ENCODE assay signal across 17 mouse cellular contexts in genomic region chr17:47057966-47058365, GRCm38 (mm10). TPM values are rescaled to one million over a fixed set of nuclear protein-coding genes. Genes with fewer than 3 reads are reported as not detected.
DNase-seq lines count a peak whose midpoint lies in the region; ATAC-seq and TF ChIP-seq lines count a peak whose summit lies in the region.
"Had no signal": no experiment of that assay in that cellular context is flagged by ENCODE, and none has a peak within 500 bp of the region (broad histone marks: within the 10 kb centered on the region; RNA-seq: fewer than 3 reads in every experiment).

No protein-coding gene starts in this region.

- H3K9ac ChIP-seq in midbrain, embryonic 11.5 days (ENCODE audit: low read length): no peak overlapping the region
- H3K9ac ChIP-seq in midbrain, embryonic 15.5 days: no peak overlapping the region
- H3K9ac ChIP-seq in stomach, postnatal 0 days (ENCODE audit: low read length): no peak overlapping the region
- H3K9ac ChIP-seq: embryonic facial prominence, embryonic 15.5 days; forebrain, embryonic 13.5 days; limb, embryonic 13.5 days; midbrain, embryonic 13.5 days had no signal

- no peaks in the 10 kb centered on the region for H3K27me3 ChIP-seq in kidney, adult 2 months (replicated peaks; ENCODE audit: control insufficient read depth, insufficient read depth, low read length)
- H3K27me3 ChIP-seq in midbrain, embryonic 11.5 days (ENCODE audit: control insufficient read depth, insufficient read depth, low read length): no peaks in the 10 kb centered on the region
- H3K27me3 ChIP-seq in midbrain, embryonic 15.5 days (replicated peaks): no peaks in the 10 kb centered on the region
- no peaks in the 10 kb centered on the region for H3K27me3 ChIP-seq in Patski
- no peaks in the 10 kb centered on the region for H3K27me3 ChIP-seq in stomach, postnatal 0 days (ENCODE audit: control insufficient read depth, insufficient read depth, low read length)
- H3K27me3 ChIP-seq: embryonic facial prominence, embryonic 15.5 days; forebrain, embryonic 13.5 days; limb, embryonic 13.5 days; midbrain, embryonic 13.5 days had no signal

- DNase-seq in kidney, adult 2 months: no peak
- DNase-seq in kidney, postnatal 4 days: no peak
- DNase-seq in midbrain, embryonic 11.5 days (ENCODE audit: low spot score, missing footprints): peak; percentile 85
- no peak for DNase-seq in Patski (ENCODE audit: low read depth, low spot score)
- no peak for DNase-seq in stomach, postnatal 0 days (ENCODE audit: low spot score)
- no peak for DNase-seq in adrenal gland, postnatal 14 days
- DNase-seq: cerebellum, adult 2 months; kidney, adult 11 months; right cerebral cortex, postnatal 4 days had no signal

- peaks cover 16% of the 10 kb centered on the region for H3K4me1 ChIP-seq in kidney, adult 2 months (ENCODE audit: control insufficient read depth, insufficient read depth, low read length)
- no peaks in the 10 kb centered on the region for H3K4me1 ChIP-seq in midbrain, embryonic 11.5 days (ENCODE audit: control insufficient read depth, insufficient read depth, low read length)
- H3K4me1 ChIP-seq in midbrain, embryonic 15.5 days: no peaks in the 10 kb centered on the region
- no peaks in the 10 kb centered on the region for H3K4me1 ChIP-seq in stomach, postnatal 0 days (replicated peaks; ENCODE audit: control insufficient read depth, insufficient read depth)
- H3K4me1 ChIP-seq: forebrain, embryonic 13.5 days; hindbrain, embryonic 10.5 days; limb, embryonic 13.5 days; midbrain, embryonic 13.5 days had no signal

- no peak for TF ChIP-seq EP300 in stomach, postnatal 0 days (optimal IDR thresholded peaks at IDR 0.05)

- in situ Hi-C loops in Patski (cut with MboI; ENCODE audit: low pct_unique_long_range_greater_than_20kb): no loop called here

- CTCF ChIA-PET in Patski (lab: Charles Lee): interaction anchor here (2.0 kb wide), 1 partner anchor 13 kb away, joined by 5 read pairs; no protein-coding TSS in a partner anchor

- no peak for TF ChIP-seq POLR2A in kidney, adult 2 months (IDR thresholded peaks at IDR 0.05; ENCODE audit: low read depth, low read length)

- H3K36me3 ChIP-seq in kidney, adult 2 months (ENCODE audit: control insufficient read depth, insufficient read depth, low read length): no peaks in the 10 kb centered on the region
- H3K36me3 ChIP-seq in midbrain, embryonic 11.5 days (ENCODE audit: control insufficient read depth, insufficient read depth, low read length): no peaks in the 10 kb centered on the region
- no peaks in the 10 kb centered on the region for H3K36me3 ChIP-seq in midbrain, embryonic 15.5 days (replicated peaks)
- no peaks in the 10 kb centered on the region for H3K36me3 ChIP-seq in stomach, postnatal 0 days (ENCODE audit: control insufficient read depth, insufficient read depth, low read length)
- H3K36me3 ChIP-seq: embryonic facial prominence, embryonic 15.5 days; hindbrain, embryonic 10.5 days; limb, embryonic 13.5 days; midbrain, embryonic 13.5 days had no signal

- no peak overlapping the region for H3K27ac ChIP-seq in kidney, adult 2 months (ENCODE audit: insufficient read depth, low read depth, low read length)
- no peak overlapping the region for H3K27ac ChIP-seq in midbrain, embryonic 11.5 days (ENCODE audit: low read depth, low read length)
- H3K27ac ChIP-seq in midbrain, embryonic 15.5 days: no peak overlapping the region
- H3K27ac ChIP-seq in stomach, postnatal 0 days (replicated peaks): no peak overlapping the region
- H3K27ac ChIP-seq: embryonic facial prominence, embryonic 15.5 days; forebrain, embryonic 13.5 days; hindbrain, embryonic 10.5 days; limb, embryonic 13.5 days; midbrain, embryonic 13.5 days had no signal

- 0 out of 2 replicates have a peak, but pooled peaks have one; percentile 13 for TF ChIP-seq CTCF in kidney, adult 2 months (conservative IDR thresholded peaks at IDR 0.05; ENCODE audit: insufficient read depth, insufficient read length, low read depth, low read length)
- peak; percentile 48 for TF ChIP-seq CTCF in Patski (IDR thresholded peaks at IDR 0.05)
- TF ChIP-seq CTCF in stomach, postnatal 0 days (IDR thresholded peaks at IDR 0.05; ENCODE audit: low read depth): peak; percentile 44

- no peak overlapping the region for H3K4me3 ChIP-seq in kidney, adult 2 months (ENCODE audit: insufficient read depth, low read depth, low read length)
- H3K4me3 ChIP-seq in midbrain, embryonic 11.5 days (ENCODE audit: low read depth, low read length): no peak overlapping the region
- H3K4me3 ChIP-seq in midbrain, embryonic 15.5 days: no peak overlapping the region
- no peak overlapping the region for H3K4me3 ChIP-seq in stomach, postnatal 0 days (ENCODE audit: low read depth, low read length)
- H3K4me3 ChIP-seq: embryonic facial prominence, embryonic 15.5 days; forebrain, embryonic 13.5 days; hindbrain, embryonic 10.5 days; limb, embryonic 13.5 days; midbrain, embryonic 13.5 days had no signal

- WGBS in kidney, adult 2 months: 97% methylated on average over 4 of the region's 4 CpGs
- WGBS in midbrain, embryonic 11.5 days: 94% methylated on average over 4 of the region's 4 CpGs
- WGBS in midbrain, embryonic 15.5 days: 96% methylated on average over 4 of the region's 4 CpGs
- 97% methylated on average over 4 of the region's 4 CpGs for WGBS in stomach, postnatal 0 days

- ATAC-seq in midbrain, embryonic 11.5 days (ENCODE audit: low FRiP score): no peak
- no peak for ATAC-seq in midbrain, embryonic 15.5 days (replicated peaks)
- no peak for ATAC-seq in Patski
- no peak for ATAC-seq in stomach, postnatal 0 days (ENCODE audit: low FRiP score, low TSS enrichment)
- ATAC-seq: activated CD4-positive, CD25-positive, alpha-beta regulatory T cell, adult 4 months; forebrain, embryonic 13.5 days; midbrain, embryonic 13.5 days had no signal

- H3K4me2 ChIP-seq in midbrain, embryonic 11.5 days: no peak overlapping the region
- no peak overlapping the region for H3K4me2 ChIP-seq in midbrain, embryonic 15.5 days
- no peak overlapping the region for H3K4me2 ChIP-seq in stomach, postnatal 0 days (replicated peaks; ENCODE audit: low read depth)
- H3K4me2 ChIP-seq: embryonic facial prominence, embryonic 15.5 days; forebrain, embryonic 13.5 days; heart, embryonic 11.5 days; limb, embryonic 13.5 days; midbrain, embryonic 13.5 days had no signal

- POLR2A ChIA-PET in Patski (lab: Charles Lee): interaction anchor here (0.5 kb wide), 1 partner anchor 125 kb away, joined by 3 read pairs; no protein-coding TSS in a partner anchor

- peaks cover 5% of the 10 kb centered on the region; the same call in 1 of the 2 replicates for H3K9me3 ChIP-seq in midbrain, embryonic 11.5 days (ENCODE audit: control insufficient read depth, low read length)
- H3K9me3 ChIP-seq in midbrain, embryonic 15.5 days: no peaks in the 10 kb centered on the region
- no peaks in the 10 kb centered on the region for H3K9me3 ChIP-seq in stomach, postnatal 0 days (ENCODE audit: control insufficient read depth, low read length)

RNA-seq across cellular contexts. Expression of gene Ubr2, which starts 47.6 kb away (rescaled TPM):
- 25.3 and 27.2 TPM in 2 replicates for polyA plus RNA-seq in kidney, adult 2 months (2012; rRNA removed)
- 18.1 and 18.7 TPM in 2 replicates for polyA plus RNA-seq in midbrain, embryonic 11.5 days (2014; fragmentation: Nextera tagmentation; extraction: Ambion mirVana)
- polyA plus RNA-seq in midbrain, embryonic 15.5 days (2015; fragmentation: Nextera tagmentation; extraction: Ambion mirVana): 17.0 and 18.3 TPM in 2 replicates
- polyA plus RNA-seq in Patski (2021): 60.9 TPM
- polyA plus RNA-seq in stomach, postnatal 0 days (2015; fragmentation: Nextera tagmentation; extraction: Ambion mirVana): 5.9 and 6.1 TPM in 2 replicates
- 73.5 and 76.3 TPM in 2 replicates for total RNA-seq in adrenal gland, postnatal 14 days (2021)
